In the genomic region with DNA sequence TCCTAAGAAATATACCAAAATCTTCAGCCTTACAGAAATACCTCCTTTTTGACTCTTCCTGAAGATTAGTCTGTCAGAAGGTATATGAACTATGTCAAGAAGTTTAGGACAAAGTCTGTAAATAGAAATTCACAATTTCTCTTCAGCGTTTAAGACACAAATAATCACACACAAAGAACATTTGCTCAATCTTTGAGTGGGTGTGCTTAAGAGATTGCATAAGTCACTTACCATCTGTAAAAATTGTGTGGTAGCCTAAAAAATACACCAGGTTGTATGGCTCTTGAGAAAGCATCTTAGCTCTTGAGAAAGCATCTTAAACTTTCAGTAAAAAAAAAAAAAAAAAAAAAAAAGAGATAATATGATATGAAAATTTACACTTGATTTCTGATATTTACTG, we compare ENCODE assay signal across 21 mouse cellular contexts. TPM values are rescaled to one million over a fixed set of nuclear protein-coding genes. Genes with fewer than 3 reads are reported as not detected.
"Had no signal": no experiment of that assay in that cellular context is flagged by ENCODE, and none has a peak within 500 bp of the region (broad histone marks: within the 10 kb centered on the region; RNA-seq: fewer than 3 reads in every experiment).

No protein-coding gene starts in this region.

- H3K4me2 ChIP-seq: neural tube, embryonic 13.5 days; neural tube, embryonic 15.5 days; stomach, embryonic 15.5 days had no signal

- H3K27me3 ChIP-seq: neural tube, embryonic 13.5 days; neural tube, embryonic 15.5 days; stomach, embryonic 15.5 days had no signal

- H3K9me3 ChIP-seq: neural tube, embryonic 13.5 days; neural tube, embryonic 15.5 days; stomach, embryonic 15.5 days had no signal

- H3K36me3 ChIP-seq: neural tube, embryonic 13.5 days; neural tube, embryonic 15.5 days; stomach, embryonic 15.5 days had no signal

- H3K4me1 ChIP-seq: neural tube, embryonic 13.5 days; neural tube, embryonic 15.5 days; stomach, embryonic 15.5 days had no signal

- H3K4me3 ChIP-seq: neural tube, embryonic 13.5 days; neural tube, embryonic 15.5 days; stomach, embryonic 15.5 days had no signal

- H3K27ac ChIP-seq: neural tube, embryonic 13.5 days; neural tube, embryonic 15.5 days; stomach, embryonic 15.5 days; stomach, postnatal 0 days had no signal

- DNase-seq: retina, postnatal 1 day; right cerebral cortex, adult 18-20 months; right cerebral cortex, postnatal 14 days; right cerebral cortex, postnatal 25 days; right cerebral cortex, postnatal 4 days; spleen, adult 18-20 months; thymus, adult 18-20 months; thymus, adult 2 months; thymus, postnatal 14 days; thymus, postnatal 25 days; thymus, postnatal 36 days; thymus, postnatal 4 days had no signal

- H3K9ac ChIP-seq: neural tube, embryonic 13.5 days; neural tube, embryonic 15.5 days; stomach, embryonic 15.5 days had no signal

RNA-seq across cellular contexts. Expression of gene Tex47, which starts 19.6 kb away (rescaled TPM):
- total RNA-seq: neutrophil, adult 5-6 weeks had no signal
- polyA plus RNA-seq: small intestine, adult 2 months; spleen, adult 2 months; thymus, adult 2 months; thymus, postnatal 0 days; urinary bladder, adult 2 months had no signal
